Mouse (Mus musculus) myocyte (in vitro differentiated cells): Measurements from ENCODE around the gene Creb5.

Source experiments
- E2F4 ChIP-seq: IDR thresholded peaks from one replicate; pipeline ENCODE4 v1.6.1; 2011; ENCODE audit warnings: mild to moderate bottlenecking, control low read depth, moderate library complexity; ENCODE audit not compliant: insufficient read depth
- MYOG ChIP-seq, 3 experiments: IDR thresholded peaks; one replicate each; pipeline ENCODE4 v1.6.1; 2011; ENCODE audit warnings: control low read depth in 2 of 3, low read depth in 2 of 3, mild to moderate bottlenecking in 2 of 3; ENCODE audit not compliant: insufficient read length in 2 of 3, control insufficient read depth in 1 of 3, insufficient read depth in 1 of 3
- POLR2A ChIP-seq: IDR thresholded peaks from one replicate; pipeline ENCODE4 v1.6.1; 2011; ENCODE audit warnings: low read depth, mild to moderate bottlenecking, control low read depth, moderate library complexity; ENCODE audit not compliant: insufficient read length
- POLR2AphosphoS2 ChIP-seq: IDR thresholded peaks from one replicate; pipeline ENCODE4 v1.6.1; 2011; ENCODE audit warnings: low read depth, control low read depth; ENCODE audit not compliant: insufficient read length
- REST ChIP-seq: IDR thresholded peaks from one replicate; pipeline ENCODE4 v1.6.1; 2011; ENCODE audit warnings: mild to moderate bottlenecking, control low read depth, moderate library complexity; ENCODE audit not compliant: insufficient read depth, insufficient read length
- TCF12 ChIP-seq: IDR thresholded peaks from one replicate; pipeline ENCODE4 v1.6.1; 2011; ENCODE audit warnings: mild to moderate bottlenecking, control low read depth; ENCODE audit not compliant: poor library complexity, insufficient read depth, severe bottlenecking
- USF1 ChIP-seq: IDR thresholded peaks from one replicate; pipeline ENCODE4 v1.6.1; 2011; ENCODE audit warnings: low read depth, mild to moderate bottlenecking, control low read depth, moderate library complexity

DNA sequence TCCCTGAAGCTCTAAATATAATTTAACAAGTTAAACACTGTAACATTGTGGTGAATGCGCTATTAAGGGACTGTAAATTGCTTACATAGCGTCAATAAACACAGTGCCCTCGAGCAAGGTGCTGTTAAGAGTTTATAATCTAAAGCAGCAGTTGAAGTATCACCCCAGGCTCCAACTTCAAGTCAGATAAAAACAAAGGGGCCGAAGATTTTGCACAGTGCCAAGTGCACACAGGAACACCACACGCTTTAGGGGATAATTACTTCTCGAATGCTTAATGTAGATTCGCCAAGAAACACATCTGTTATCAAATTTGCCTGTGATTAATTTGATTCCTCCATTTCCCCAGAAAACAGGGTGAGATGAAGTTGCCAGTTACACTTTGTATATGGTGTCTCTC, 142.3 kb downstream of the Creb5 start:
- no peak for TF ChIP-seq REST
- TF ChIP-seq POLR2A, result no peak
- no peak for TF ChIP-seq USF1
- no peak for TF ChIP-seq E2F4
- no peak for TF ChIP-seq MYOG (IDR thresholded peaks at IDR 0.05; ENCODE audit: control insufficient read depth in 1 of 3, insufficient read depth in 1 of 3, insufficient read length in 2 of 3, low read depth in 2 of 3)
- no peak for TF ChIP-seq TCF12
- TF ChIP-seq POLR2AphosphoS2, result no peak
